Mouse (Mus musculus) ES-E14 (cell line): Measurements from ENCODE around the gene Pdia5. TPM values are rescaled to one million over a fixed set of nuclear protein-coding genes. Genes with fewer than 3 reads are reported as not detected.

Experiments used
- DNase-seq: peaks from one replicate; pipeline ENCODE4 v3.0.0-alpha.2; 2013; ENCODE audit warnings: low read depth, low spot score
- H3K27ac ChIP-seq: 2 replicates; pipeline ENCODE4 v1.5.1; 2012; ENCODE audit warnings: low read depth, mild to moderate bottlenecking, low read length, moderate library complexity, mixed read lengths; ENCODE audit not compliant: poor library complexity, insufficient read depth, severe bottlenecking
- H3K36me3 ChIP-seq: 2 replicates; pipeline ENCODE4 v1.6.1; 2012; ENCODE audit warnings: mild to moderate bottlenecking, low read length, moderate library complexity, mixed read lengths; ENCODE audit not compliant: control insufficient read depth, poor library complexity, insufficient read depth, severe bottlenecking
- H3K4me1 ChIP-seq, 2 experiments: fragments of 150-350 bp in 1 of 2; sonication (generic) in 1 of 2; 2 replicates each; pipeline ENCODE4 v1.6.1; 2012; ENCODE audit warnings: low read length in 2 of 2, mild to moderate bottlenecking in 1 of 2, mixed read lengths in 1 of 2; ENCODE audit not compliant: control insufficient read depth in 2 of 2, insufficient read depth in 2 of 2, poor library complexity in 1 of 2
- H3K4me3 ChIP-seq, 2 experiments: fragments of 150-350 bp in 1 of 2; sonication (generic) in 1 of 2; 2 replicates each; pipeline ENCODE4 v1.5.1; 2012; ENCODE audit warnings: low read length in 2 of 2, low read depth in 1 of 2, mild to moderate bottlenecking in 1 of 2, mixed read lengths in 1 of 2; ENCODE audit not compliant: insufficient read depth in 1 of 2, poor library complexity in 1 of 2, severe bottlenecking in 1 of 2
- H3K9ac ChIP-seq: 2 replicates; pipeline ENCODE4 v1.6.1; 2012; ENCODE audit warnings: low read depth, mild to moderate bottlenecking, low read length, mixed read lengths; ENCODE audit not compliant: poor library complexity, insufficient read depth, severe bottlenecking
- H3K9me3 ChIP-seq: fragments of 150-350 bp; sonication (generic); 2 replicates; pipeline ENCODE4 v1.6.1; 2012; ENCODE audit warnings: low read depth, mild to moderate bottlenecking, low read length; ENCODE audit not compliant: control insufficient read depth, insufficient read depth
- CHD2 ChIP-seq: IDR thresholded peaks from 2 replicates; pipeline ENCODE4 v1.6.1; 2014; ENCODE audit warnings: mild to moderate bottlenecking, low read depth, low read length, inconsistent platforms
- HCFC1 ChIP-seq: IDR thresholded peaks from 2 replicates; pipeline ENCODE4 v1.6.1; 2012; ENCODE audit warnings: low read length, inconsistent platforms, borderline replicate concordance; ENCODE audit not compliant: insufficient read depth
- MAFK ChIP-seq: IDR thresholded peaks from 2 replicates; pipeline ENCODE4 v1.6.1; 2014; ENCODE audit warnings: mild to moderate bottlenecking, low read depth, low read length, inconsistent platforms; ENCODE audit not compliant: insufficient read depth
- ZC3H11A ChIP-seq: IDR thresholded peaks from 2 replicates; pipeline ENCODE4 v1.6.1; 2012; ENCODE audit warnings: low read depth, mild to moderate bottlenecking, inconsistent platforms, low read length, borderline replicate concordance
- ZNF384 ChIP-seq: IDR thresholded peaks from 2 replicates; pipeline ENCODE4 v1.6.1; 2012; ENCODE audit warnings: low read depth, low read length, inconsistent platforms
- in situ Hi-C, 2 experiments: fragments of 600-800 bp; cut with MboI; formaldehyde crosslinking; loops; one replicate each; pipeline ENCODE4 v1.15.1; 2025; ENCODE audit warnings: low sequenced_read_pairs in 2 of 2, inconsistent platforms in 1 of 2; ENCODE audit not compliant: unreplicated experiment in 2 of 2
- total RNA-seq: library from RNA; depleted of rRNA; stranded (reverse); fragments of 300-350 nt; gene quantifications from 2 replicates; pipeline ENCODE4 v1.2.3, GENCODE M21; 2012

The Pdia5 gene
- total RNA-seq, 1 experiment: 20.3 TPM

- H3K4me3 ChIP-seq: no peak overlapping the region
- no peaks in the 10 kb centered on the region for H3K9me3 ChIP-seq
- H3K27ac ChIP-seq: no peak overlapping the region
- peaks cover 2% of the 10 kb centered on the region; the same call in 1 of the 2 replicates for H3K36me3 ChIP-seq
- in situ Hi-C loops: no loop called here
- no peak overlapping the region for H3K9ac ChIP-seq
- TF ChIP-seq ZNF384 (no peak), MAFK (no peak), HCFC1 (no peak), ZC3H11A (no peak), CHD2 (no peak)
- H3K4me1 ChIP-seq: peaks cover 0 to 1% of the 10 kb centered on the region in 2 experiments; a peak in 1 of 4 replicates
- DNase-seq: no peak
These were observed 68.0 kb downstream of the Pdia5 start for GRCm38 (mm10) chr16:35422705-35423104.

- H3K4me3 ChIP-seq: no peak overlapping the region
These were observed 68.5 kb downstream of the Pdia5 start for GRCm38 (mm10) chr16:35422141-35422540.

GRCm38 (mm10) chr16:35414616-35415015 is 76.1 kb downstream of the Pdia5 start:
- in situ Hi-C loops: no loop called here
- Histone ChIP-seq H3K9me3 (no peaks in the 10 kb centered on the region), H3K9ac (no peak overlapping the region), H3K4me3 (no peak overlapping the region), H3K4me1 (no peaks in the 10 kb centered on the region), H3K27ac (no peak overlapping the region), H3K36me3 (peaks cover 7% of the 10 kb centered on the region; the same call in 1 of the 2 replicates)
- TF ChIP-seq MAFK (no peak), ZC3H11A (no peak), CHD2 (no peak), ZNF384 (no peak), HCFC1 (no peak)
- DNase-seq: no peak

More at GRCm38 (mm10) chr16:35422141-35422540, 68.5 kb downstream of the Pdia5 start:
- DNase-seq: no peak
- in situ Hi-C loops: no loop called here
- Histone ChIP-seq H3K27ac (no peak overlapping the region), H3K36me3 (peaks cover 2% of the 10 kb centered on the region; the same call in 1 of the 2 replicates), H3K9me3 (no peaks in the 10 kb centered on the region), H3K4me1 (0 out of 4 replicates have a peak, but pooled peaks cover 0 to 1% of the 10 kb centered on the region in 2 experiments), H3K9ac (no peak overlapping the region)
- TF ChIP-seq HCFC1: no peak
- TF ChIP-seq CHD2: no peak
- TF ChIP-seq ZNF384: no peak
- no peak for TF ChIP-seq ZC3H11A
- no peak for TF ChIP-seq MAFK

GRCm38 (mm10) chr16:35406706-35407105 is 84.0 kb downstream of the Pdia5 start:
- Histone ChIP-seq H3K4me3 (no peak overlapping the region), H3K9ac (no peak overlapping the region), H3K9me3 (no peaks in the 10 kb centered on the region), H3K4me1 (peaks cover 0 to 7% of the 10 kb centered on the region in 2 experiments; a peak in 2 of 4 replicates), H3K36me3 (peaks cover 17% of the 10 kb centered on the region), H3K27ac (no peak overlapping the region)
- TF ChIP-seq HCFC1 (no peak), ZNF384 (no peak), CHD2 (no peak), ZC3H11A (no peak), MAFK (no peak)
- no peak for DNase-seq
- in situ Hi-C loops: no loop called here
